ENCODE assay signal across 20 mouse cellular contexts in genomic region chr8:109245526-109245925, GRCm38 (mm10).
A peak's percentile ranks its signal among the peaks of the same experiment; 100 is the strongest.
DNase-seq lines count a peak whose midpoint lies in the region; ATAC-seq lines count a peak whose summit lies in the region.
"Had no signal": no experiment of that assay in that cellular context is flagged by ENCODE, and none has a peak within 500 bp of the region (broad histone marks: within the 10 kb centered on the region; RNA-seq: fewer than 3 reads in every experiment).

No protein-coding gene starts in this region.

- DNase-seq in forebrain, embryonic 10.5 days (ENCODE audit: extremely low spot score, low spot score): no peak
- no peak for DNase-seq in midbrain, embryonic 11.5 days (ENCODE audit: low spot score, missing footprints)
- DNase-seq in ovary, postnatal 10 days (ENCODE audit: low spot score): no peak
- DNase-seq in gastrocnemius, adult 8-10 months (ENCODE audit: low spot score in 2 of 2): no peak
- DNase-seq: adrenal gland, adult 8-10 months; cerebellum, adult 11 months; cerebellum, postnatal 10 days; kidney, adult 2 months; kidney, postnatal 14 days had no signal

- WGBS in forebrain, embryonic 13.5 days: 43% methylated on average over 8 of the region's 8 CpGs
- WGBS in forebrain, embryonic 10.5 days: 86% methylated on average over 8 of the region's 8 CpGs
- WGBS in midbrain, embryonic 13.5 days: 69% methylated on average over 8 of the region's 8 CpGs
- WGBS in midbrain, embryonic 11.5 days: 84% methylated on average over 8 of the region's 8 CpGs
- whole genome bisulfite sequencing in hindbrain, embryonic 16.5 days: 39% methylated on average over 8 of the region's 8 CpGs
- 24% methylated on average over 8 of the region's 8 CpGs for WGBS in neural tube, embryonic 15.5 days

- no peaks in the 10 kb centered on the region for H3K9me3 ChIP-seq in forebrain, embryonic 13.5 days (replicated peaks)
- H3K9me3 ChIP-seq in forebrain, embryonic 10.5 days: no peaks in the 10 kb centered on the region
- no peaks in the 10 kb centered on the region for H3K9me3 ChIP-seq in midbrain, embryonic 13.5 days
- H3K9me3 ChIP-seq in midbrain, embryonic 11.5 days (ENCODE audit: control insufficient read depth, low read length): no peaks in the 10 kb centered on the region
- H3K9me3 ChIP-seq in hindbrain, embryonic 16.5 days (ENCODE audit: control insufficient read depth, low read length): no peaks in the 10 kb centered on the region
- H3K9me3 ChIP-seq in neural tube, embryonic 15.5 days (replicated peaks): no peaks in the 10 kb centered on the region
- H3K9me3 ChIP-seq: embryonic facial prominence, embryonic 12.5 days; heart, embryonic 10.5 days had no signal

- no peak overlapping the region for H3K9ac ChIP-seq in forebrain, embryonic 13.5 days
- 0 out of 2 replicates have a peak overlapping the region, but pooled peaks have one; percentile 14 for H3K9ac ChIP-seq in midbrain, embryonic 13.5 days (replicated peaks)
- H3K9ac ChIP-seq in midbrain, embryonic 11.5 days (ENCODE audit: low read length): no peak overlapping the region
- H3K9ac ChIP-seq in hindbrain, embryonic 16.5 days (ENCODE audit: low read depth, low read length): no peak overlapping the region
- H3K9ac ChIP-seq in neural tube, embryonic 15.5 days (replicated peaks): 0 out of 2 replicates have a peak overlapping the region, but pooled peaks have one; percentile 9
- H3K9ac ChIP-seq: embryonic facial prominence, embryonic 12.5 days; liver, embryonic 14.5 days had no signal

- ATAC-seq in forebrain, embryonic 13.5 days: no peak
- no peak for ATAC-seq in midbrain, embryonic 13.5 days
- ATAC-seq in midbrain, embryonic 11.5 days (ENCODE audit: low FRiP score): no peak
- ATAC-seq in hindbrain, embryonic 16.5 days: no peak
- no peak for ATAC-seq in neural tube, embryonic 15.5 days (ENCODE audit: low FRiP score)
- ATAC-seq: lung, postnatal 0 days had no signal

- peaks cover 16% of the 10 kb centered on the region for H3K27me3 ChIP-seq in forebrain, embryonic 13.5 days
- H3K27me3 ChIP-seq in forebrain, embryonic 10.5 days (ENCODE audit: poor library complexity, severe bottlenecking): no peaks in the 10 kb centered on the region; the same call in 1 of the 2 replicates
- H3K27me3 ChIP-seq in midbrain, embryonic 13.5 days: no peaks in the 10 kb centered on the region
- no peaks in the 10 kb centered on the region for H3K27me3 ChIP-seq in midbrain, embryonic 11.5 days (ENCODE audit: control insufficient read depth, insufficient read depth, low read length)
- no peaks in the 10 kb centered on the region for H3K27me3 ChIP-seq in hindbrain, embryonic 16.5 days (replicated peaks; ENCODE audit: control insufficient read depth, insufficient read depth, low read length)
- no peaks in the 10 kb centered on the region for H3K27me3 ChIP-seq in neural tube, embryonic 15.5 days (replicated peaks)
- H3K27me3 ChIP-seq: embryonic facial prominence, embryonic 12.5 days had no signal

- H3K36me3 ChIP-seq in forebrain, embryonic 13.5 days (ENCODE audit: poor library complexity, severe bottlenecking): no peaks in the 10 kb centered on the region
- no peaks in the 10 kb centered on the region for H3K36me3 ChIP-seq in forebrain, embryonic 10.5 days (replicated peaks)
- H3K36me3 ChIP-seq in midbrain, embryonic 13.5 days: no peaks in the 10 kb centered on the region
- H3K36me3 ChIP-seq in midbrain, embryonic 11.5 days (ENCODE audit: control insufficient read depth, insufficient read depth, low read length): no peaks in the 10 kb centered on the region
- H3K36me3 ChIP-seq in hindbrain, embryonic 16.5 days (ENCODE audit: control insufficient read depth, insufficient read depth, low read length): no peaks in the 10 kb centered on the region
- 0 out of 2 replicates have a peak, but pooled peaks cover 3% of the 10 kb centered on the region for H3K36me3 ChIP-seq in neural tube, embryonic 15.5 days
- H3K36me3 ChIP-seq: embryonic facial prominence, embryonic 12.5 days; heart, embryonic 10.5 days had no signal

- H3K4me3 ChIP-seq in forebrain, embryonic 13.5 days: peak overlapping the region; percentile 18
- no peak overlapping the region for H3K4me3 ChIP-seq in forebrain, embryonic 10.5 days
- peak overlapping the region; percentile 36 for H3K4me3 ChIP-seq in midbrain, embryonic 13.5 days (replicated peaks)
- no peak overlapping the region for H3K4me3 ChIP-seq in midbrain, embryonic 11.5 days (ENCODE audit: low read depth, low read length)
- peak overlapping the region; percentile 44 for H3K4me3 ChIP-seq in hindbrain, embryonic 16.5 days (ENCODE audit: low read length)
- H3K4me3 ChIP-seq in neural tube, embryonic 15.5 days (replicated peaks): peak overlapping the region; percentile 32
- H3K4me3 ChIP-seq: embryonic facial prominence, embryonic 12.5 days; erythroblast, embryonic 14.5 days; heart, embryonic 10.5 days; layer of hippocampus, adult 2 months had no signal

- peak overlapping the region; percentile 43 for H3K4me2 ChIP-seq in forebrain, embryonic 13.5 days
- peak overlapping the region; percentile 40 for H3K4me2 ChIP-seq in midbrain, embryonic 13.5 days (replicated peaks)
- no peak overlapping the region for H3K4me2 ChIP-seq in midbrain, embryonic 11.5 days
- H3K4me2 ChIP-seq in hindbrain, embryonic 16.5 days (ENCODE audit: low read length): peak overlapping the region; percentile 64
- peak overlapping the region; percentile 58 for H3K4me2 ChIP-seq in neural tube, embryonic 15.5 days
- H3K4me2 ChIP-seq: embryonic facial prominence, embryonic 12.5 days had no signal

- peaks cover 36% of the 10 kb centered on the region for H3K4me1 ChIP-seq in forebrain, embryonic 13.5 days
- H3K4me1 ChIP-seq in forebrain, embryonic 10.5 days: peaks cover 39% of the 10 kb centered on the region
- peaks cover 32% of the 10 kb centered on the region for H3K4me1 ChIP-seq in midbrain, embryonic 13.5 days (replicated peaks)
- peaks cover 2% of the 10 kb centered on the region; the same call in 1 of the 2 replicates for H3K4me1 ChIP-seq in midbrain, embryonic 11.5 days (ENCODE audit: control insufficient read depth, insufficient read depth, low read length)
- H3K4me1 ChIP-seq in hindbrain, embryonic 16.5 days (ENCODE audit: control insufficient read depth, insufficient read depth, low read depth, low read length): no peaks in the 10 kb centered on the region
- peaks cover 8% of the 10 kb centered on the region; the same call in 1 of the 2 replicates for H3K4me1 ChIP-seq in neural tube, embryonic 15.5 days
- H3K4me1 ChIP-seq: embryonic facial prominence, embryonic 12.5 days; heart, embryonic 10.5 days had no signal

- no peak overlapping the region for H3K27ac ChIP-seq in forebrain, embryonic 13.5 days
- H3K27ac ChIP-seq in forebrain, embryonic 10.5 days: no peak overlapping the region
- peak overlapping the region; percentile 44; the same call in 1 of the 2 replicates for H3K27ac ChIP-seq in midbrain, embryonic 13.5 days
- H3K27ac ChIP-seq in midbrain, embryonic 11.5 days (ENCODE audit: low read depth, low read length): no peak overlapping the region
- no peak overlapping the region for H3K27ac ChIP-seq in hindbrain, embryonic 16.5 days (ENCODE audit: low read depth, low read length)
- H3K27ac ChIP-seq in neural tube, embryonic 15.5 days (replicated peaks): no peak overlapping the region
- H3K27ac ChIP-seq: embryonic facial prominence, embryonic 12.5 days; heart, embryonic 10.5 days; layer of hippocampus, adult 2 months; liver, embryonic 14.5 days; stomach, postnatal 0 days had no signal

Comparison
In these comparisons a context has a peak if more than half of its experiments do, and no peak if none do; other contexts are left out.
1. H3K4me3 ChIP-seq: peak in forebrain, embryonic 13.5 days (single experiment), midbrain, embryonic 13.5 days (single experiment), hindbrain, embryonic 16.5 days (single experiment) and neural tube, embryonic 15.5 days (single experiment); none in forebrain, embryonic 10.5 days (single experiment) and midbrain, embryonic 11.5 days (single experiment).
2. H3K9ac ChIP-seq: peak in midbrain, embryonic 13.5 days (single experiment) and neural tube, embryonic 15.5 days (single experiment); none in forebrain, embryonic 13.5 days (single experiment), midbrain, embryonic 11.5 days (single experiment) and hindbrain, embryonic 16.5 days (single experiment).